Mouse (Mus musculus) spleen, adult 2 months (tissue): ENCODE results near the gene Vmn2r93. TPM values are rescaled to one million over a fixed set of nuclear protein-coding genes. Genes with fewer than 3 reads are reported as not detected.

Experiments
- DNase-seq, 2 experiments: peaks; one replicate each; pipeline versions ENCODE4 v3.0.0 to v3.0.0-alpha.2; 2012 to 2021; ENCODE audit warnings: low spot score in 2 of 2, low read depth in 1 of 2
- H3K27ac ChIP-seq: fragments of 200-500 bp; 2 replicates; pipeline ENCODE4 v1.5.1; 2012; ENCODE audit warnings: low read length, inconsistent platforms; ENCODE audit not compliant: insufficient read depth
- H3K27me3 ChIP-seq: fragments of 200-500 bp; 2 replicates; pipeline ENCODE4 v1.6.1; 2012; ENCODE audit warnings: mild to moderate bottlenecking, moderate library complexity, low read length, inconsistent platforms; ENCODE audit not compliant: control insufficient read depth, insufficient read depth
- H3K36me3 ChIP-seq: fragments of 200-500 bp; 2 replicates; pipeline ENCODE4 v1.6.1; 2012; ENCODE audit warnings: mild to moderate bottlenecking, low read length, inconsistent platforms; ENCODE audit not compliant: control insufficient read depth, insufficient read depth
- H3K4me1 ChIP-seq: fragments of 200-500 bp; 2 replicates; pipeline ENCODE4 v1.6.1; 2011; ENCODE audit warnings: inconsistent platforms; ENCODE audit not compliant: control insufficient read depth, insufficient read depth, insufficient read length
- H3K4me3 ChIP-seq: fragments of 200-500 bp; 2 replicates; pipeline ENCODE4 v1.5.1; 2011; ENCODE audit warnings: mild to moderate bottlenecking, inconsistent platforms; ENCODE audit not compliant: insufficient read depth, insufficient read length; ENCODE audit errors: extremely low read depth
- CTCF ChIP-seq: fragments of 200-500 bp; IDR thresholded peaks from 2 replicates; pipeline ENCODE4 v1.5.1; 2011; ENCODE audit warnings: mild to moderate bottlenecking, inconsistent platforms; ENCODE audit not compliant: insufficient read depth, insufficient read length, insufficient replicate concordance; ENCODE audit errors: extremely low read depth
- POLR2A ChIP-seq: fragments of 200-500 bp; IDR thresholded peaks from 2 replicates; pipeline ENCODE4 v1.6.1; 2011; ENCODE audit warnings: low read depth, low read length, inconsistent platforms
- WGBS: fragments of 180-500 bp; shearing (Covaris S2); methylation state at CpG from one replicate; pipeline ENCODE4 v1.1.7; 2018; 5-methylcytosine and 5-hydroxymethylcytosine counted together
- polyA plus RNA-seq: library from polyadenylated mRNA; depleted of rRNA; stranded (reverse); fragments of >200 nt; gene quantifications from 2 replicates; pipeline ENCODE4 v1.2.3, GENCODE M21; 2012; rRNA removed

Vmn2r93 gene
- not detected in 2 replicates for polyA plus RNA-seq

DNA sequence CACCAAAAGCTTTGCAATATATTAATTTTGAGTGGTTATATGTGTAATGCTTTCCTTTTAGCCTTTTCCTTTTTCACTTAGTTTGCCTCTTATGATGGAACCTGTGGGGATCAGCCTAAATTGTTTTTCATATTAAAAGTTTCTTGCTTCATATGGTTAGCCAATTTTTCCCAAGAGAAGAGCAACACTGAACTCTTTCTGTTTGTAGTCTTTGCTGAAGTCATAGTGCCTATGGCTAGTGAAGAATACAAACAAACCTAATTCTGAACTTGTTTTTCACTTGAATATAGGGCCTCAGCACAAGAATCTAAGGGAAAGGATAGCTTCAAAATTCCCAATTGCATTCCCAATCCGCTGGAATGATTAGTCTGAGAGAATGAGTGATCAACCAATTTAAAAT lies at the start of gene Vmn2r93:
Vmn2r93 (plus strand) TSS at position 301 of the 400 bp plus-strand sequence.
- WGBS: 33% methylated on average over 1 of the region's 1 CpGs
- no peaks in the 10 kb centered on the region for H3K36me3 ChIP-seq
- H3K27ac ChIP-seq: no peak within 1 kb of the TSS
- TF ChIP-seq CTCF: no peak
- no peak for TF ChIP-seq POLR2A
- no peak for DNase-seq
- H3K27me3 ChIP-seq: no peaks in the 10 kb centered on the region
- no peak within 1 kb of the TSS for H3K4me3 ChIP-seq
- no peaks in the 10 kb centered on the region for H3K4me1 ChIP-seq

DNA sequence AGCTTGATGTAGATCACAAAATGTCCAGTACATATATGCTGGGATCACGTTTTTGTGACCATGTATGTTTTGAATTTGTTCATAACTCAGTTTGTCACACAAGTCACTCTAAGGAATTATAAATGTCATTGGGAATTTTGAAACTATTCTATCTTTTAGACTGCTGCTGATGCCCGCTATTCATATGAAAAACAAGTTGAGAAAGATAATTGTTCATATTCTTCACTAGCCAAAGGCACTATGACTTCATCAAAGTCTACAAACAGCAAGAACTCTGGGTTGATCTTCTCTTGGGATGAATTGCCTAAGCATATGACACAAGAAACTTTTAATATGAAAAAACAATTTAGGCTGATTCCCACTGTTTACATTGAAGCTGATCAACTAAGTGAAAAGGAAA lies 20.2 kb upstream of the Vmn2r93 start, which contains the start of gene Vmn2r94:
Vmn2r94 (minus strand) TSS at position 101 of the 400 bp plus-strand sequence.
- Histone ChIP-seq H3K36me3 (no peaks in the 10 kb centered on the region), H3K27ac (no peak within 1 kb of the TSS), H3K27me3 (no peaks in the 10 kb centered on the region), H3K4me1 (no peaks in the 10 kb centered on the region), H3K4me3 (no peak within 1 kb of the TSS)
- no peak for DNase-seq
- WGBS: 64% methylated on average over 2 of the region's 2 CpGs
- TF ChIP-seq POLR2A: no peak
- TF ChIP-seq CTCF: no peak

DNA sequence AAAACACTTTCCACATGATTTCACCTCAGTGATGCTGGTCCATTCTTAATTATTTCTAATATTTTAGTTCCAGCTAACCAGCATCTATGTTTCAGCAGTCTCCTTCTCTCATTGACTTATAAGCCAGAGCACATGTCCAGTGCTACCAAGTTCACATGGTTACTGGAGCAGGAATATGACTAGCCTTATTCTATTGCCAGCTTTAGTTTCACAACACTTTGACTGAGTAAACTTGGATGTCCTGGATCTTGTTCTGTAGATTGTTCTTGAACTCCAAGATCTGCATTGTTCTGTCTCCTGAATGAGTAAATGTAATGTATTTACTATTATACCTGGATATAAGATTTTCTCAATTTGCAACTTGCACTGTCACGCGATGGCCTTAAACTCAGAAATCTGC lies 25.1 kb downstream of the Vmn2r93 start:
- H3K4me3 ChIP-seq: no peak overlapping the region
- TF ChIP-seq POLR2A: no peak
- TF ChIP-seq CTCF: no peak
- no peak overlapping the region for H3K27ac ChIP-seq
- H3K27me3 ChIP-seq: no peaks in the 10 kb centered on the region
- DNase-seq: no peak
- H3K36me3 ChIP-seq: no peaks in the 10 kb centered on the region
- no peaks in the 10 kb centered on the region for H3K4me1 ChIP-seq
- 97% methylated on average over 2 of the region's 2 CpGs for WGBS

DNA sequence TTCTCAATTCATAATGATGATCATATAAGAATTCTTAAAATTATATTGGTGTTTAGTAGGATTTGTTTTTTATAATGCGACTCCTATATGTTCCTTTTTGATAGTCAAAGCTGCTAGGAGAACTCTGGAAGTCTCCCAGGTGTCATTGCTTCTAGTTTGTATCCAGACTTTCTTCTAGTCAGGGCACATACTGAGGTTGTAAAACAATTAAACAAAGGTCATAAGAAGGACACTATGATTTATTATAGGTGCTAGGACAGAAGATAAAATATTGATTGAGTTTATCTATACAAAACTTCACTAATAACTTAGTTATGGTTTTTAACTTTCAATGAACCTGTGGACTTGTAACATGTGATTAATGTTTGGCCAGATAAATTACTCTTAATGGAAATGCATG lies 62.1 kb downstream of the Vmn2r93 start:
- 62% methylated on average over 1 of the region's 1 CpGs for WGBS
- TF ChIP-seq POLR2A (no peak), CTCF (no peak)
- Histone ChIP-seq H3K4me3 (no peak overlapping the region), H3K4me1 (no peaks in the 10 kb centered on the region), H3K36me3 (no peaks in the 10 kb centered on the region), H3K27ac (no peak overlapping the region), H3K27me3 (no peaks in the 10 kb centered on the region)
- DNase-seq: no peak

DNA sequence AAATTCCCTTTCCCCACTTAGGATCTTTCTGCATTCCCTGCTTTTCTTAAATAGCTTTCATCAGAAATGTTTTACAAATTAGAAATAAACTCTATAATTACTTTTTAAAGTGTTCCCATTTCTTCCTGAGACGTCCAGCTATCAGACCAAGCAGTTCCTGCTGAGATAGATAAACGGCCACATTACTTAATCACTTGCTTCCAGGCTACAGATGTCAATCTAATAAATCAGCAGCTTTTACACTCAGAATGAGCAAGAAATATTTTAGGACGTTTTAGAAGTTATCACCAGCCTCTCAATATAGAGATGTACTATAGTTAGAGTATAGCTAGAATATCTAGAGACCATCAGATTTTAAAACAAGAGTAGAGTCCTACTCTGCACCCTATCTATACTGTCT lies 62.7 kb downstream of the Vmn2r93 start:
- WGBS: 54% methylated on average over 3 of the region's 3 CpGs
- no peak for DNase-seq
- Histone ChIP-seq H3K4me1 (no peaks in the 10 kb centered on the region), H3K27me3 (no peaks in the 10 kb centered on the region), H3K27ac (no peak overlapping the region), H3K4me3 (no peak overlapping the region), H3K36me3 (no peaks in the 10 kb centered on the region)
- TF ChIP-seq POLR2A (no peak), CTCF (no peak)

Other genes with a start within 250 kb of the Vmn2r93 start
- not detected in 2 replicates for gene Vmn2r124, start 248.7 kb upstream of the Vmn2r93 start, polyA plus RNA-seq
- gene Vmn2r91, start 213.1 kb upstream of the Vmn2r93 start, polyA plus RNA-seq: not detected in 2 replicates
- not detected in 2 replicates for gene Vmn2r92, start 146.2 kb upstream of the Vmn2r93 start, polyA plus RNA-seq
- gene Vmn2r94, start 20.3 kb upstream of the Vmn2r93 start, polyA plus RNA-seq: not detected in 2 replicates
- not detected in 2 replicates for gene Vmn2r95, start 126.0 kb downstream of the Vmn2r93 start, polyA plus RNA-seq